Mouse (Mus musculus) lung, postnatal 0 days (tissue): ENCODE data around the gene Noc2l.
A peak's percentile ranks its signal among the peaks of the same experiment; 100 is the strongest.

Experiments used
- CTCF ChIP-seq: IDR thresholded peaks from 2 replicates; pipeline ENCODE4 v1.5.1; 2016; ENCODE audit warnings: antibody characterized with exemption, mild to moderate bottlenecking
- EP300 ChIP-seq: IDR thresholded peaks from 2 replicates; pipeline ENCODE4 v1.6.1; 2016; ENCODE audit warnings: antibody characterized with exemption, mild to moderate bottlenecking, control low read depth

GRCm38 (mm10) chr4:156235360-156235770 lies 445 bp upstream of the Noc2l start:
- TF ChIP-seq CTCF = peak; percentile 46
- TF ChIP-seq EP300 = no peak
